Mouse (Mus musculus) left cerebral cortex, adult 11 months (tissue): ENCODE results near the gene Nbdy.

Experiments
- DNase-seq: peaks from one replicate; pipeline ENCODE4 v3.0.0; 2022; ENCODE audit warnings: low spot score

The Nbdy gene

DNA sequence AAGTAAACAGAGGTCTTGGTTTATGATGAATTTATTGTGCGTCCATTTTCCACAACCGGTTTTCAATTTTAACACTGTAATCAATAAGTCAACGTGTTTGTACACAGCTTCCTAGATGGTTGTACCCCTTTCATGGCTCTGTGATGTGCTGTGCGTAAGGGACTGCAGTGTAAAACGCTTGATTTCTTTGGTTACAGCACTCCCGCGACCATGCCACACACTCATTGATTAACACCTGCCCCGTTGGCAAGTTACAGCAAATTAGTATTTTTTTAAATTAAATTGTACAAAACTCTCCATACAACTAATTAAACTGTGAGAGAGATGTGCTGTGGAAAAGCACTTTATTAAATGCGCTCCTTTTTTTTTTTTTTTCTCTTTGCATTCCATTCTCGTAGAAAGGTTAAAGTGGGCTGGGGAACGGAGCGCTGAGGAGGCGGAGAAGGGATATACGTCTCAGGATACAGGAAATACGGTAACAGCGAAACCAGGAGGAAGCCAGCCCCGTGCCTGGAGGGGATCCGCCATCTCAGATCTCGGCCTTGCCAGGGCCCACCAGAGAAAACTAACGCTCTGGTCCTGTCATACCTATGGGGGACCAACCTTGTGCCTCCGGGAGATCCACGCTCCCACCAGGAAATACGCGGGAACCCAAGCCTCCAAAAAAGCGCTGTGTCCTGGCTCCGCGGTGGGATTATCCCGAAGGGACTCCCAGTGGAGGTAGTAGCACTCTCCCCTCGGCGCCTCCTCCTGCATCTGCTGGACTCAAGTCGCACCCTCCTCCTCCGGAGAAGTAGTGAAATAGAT is at the start of gene Nbdy:
Gene Nbdy, plus strand, starts transcription at position 481 of the 807 bp plus-strand sequence.
- DNase-seq, result peak; percentile 21

GRCm38 (mm10) chrX:153695782-153696395 is 27.5 kb upstream of the Nbdy start, which contains the start of gene Kctd12b:
Gene Kctd12b, minus strand, starts transcription at chrX:153696391.
- no peak for DNase-seq

GRCm38 (mm10) chrX:153700463-153700862 is 22.9 kb upstream of the Nbdy start:
- DNase-seq, result no peak

DNA sequence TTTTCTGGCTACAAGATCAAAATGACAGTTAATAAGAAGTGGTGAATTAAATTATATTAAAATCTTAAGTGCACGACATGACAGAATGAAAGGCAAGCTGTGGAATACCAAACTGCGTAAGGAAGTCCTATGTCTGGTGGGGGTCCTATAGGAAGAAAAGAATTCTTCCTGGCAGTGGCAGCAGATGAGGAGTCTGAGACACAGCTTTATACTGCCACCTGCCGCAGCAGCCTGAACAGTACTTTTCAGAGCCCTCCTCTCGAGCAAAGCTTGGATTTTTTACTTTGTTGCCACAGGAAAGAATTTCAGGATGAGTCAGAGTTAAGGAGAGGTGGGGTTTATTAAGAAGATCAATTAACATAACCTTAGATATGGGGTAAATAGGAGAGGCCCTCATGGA is 15.7 kb upstream of the Nbdy start:
- DNase-seq, result no peak

GRCm38 (mm10) chrX:153716716-153717115 is 6.7 kb upstream of the Nbdy start:
- DNase-seq, result no peak

DNA sequence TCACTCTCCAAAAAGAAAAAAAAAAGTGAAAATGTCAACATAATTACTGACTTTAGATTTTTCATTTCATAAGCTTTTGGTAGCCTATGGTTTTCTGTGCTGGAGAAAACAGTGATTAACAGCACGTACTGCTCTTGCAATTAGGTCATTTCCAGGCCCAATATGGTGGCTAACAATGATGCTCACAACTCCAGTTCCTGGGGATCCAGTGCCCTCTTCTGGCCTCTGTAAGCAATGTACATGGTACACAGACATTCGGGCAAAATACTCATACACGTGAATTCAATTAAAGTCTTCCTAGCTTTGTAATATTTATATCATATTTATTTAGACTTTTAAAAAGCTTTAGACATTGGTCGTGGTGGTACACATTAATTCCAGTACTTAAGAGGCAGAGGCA is 3.8 kb upstream of the Nbdy start:
- DNase-seq, result no peak

GRCm38 (mm10) chrX:153724400-153724799 is 1.0 kb downstream of the Nbdy start:
- DNase-seq, result no peak

- DNase-seq, result no peak
Measured at GRCm38 (mm10) chrX:153735697-153736096, 12.3 kb downstream of the Nbdy start.

- no peak for DNase-seq
Measured at GRCm38 (mm10) chrX:153742493-153742892, 19.1 kb downstream of the Nbdy start.

DNA sequence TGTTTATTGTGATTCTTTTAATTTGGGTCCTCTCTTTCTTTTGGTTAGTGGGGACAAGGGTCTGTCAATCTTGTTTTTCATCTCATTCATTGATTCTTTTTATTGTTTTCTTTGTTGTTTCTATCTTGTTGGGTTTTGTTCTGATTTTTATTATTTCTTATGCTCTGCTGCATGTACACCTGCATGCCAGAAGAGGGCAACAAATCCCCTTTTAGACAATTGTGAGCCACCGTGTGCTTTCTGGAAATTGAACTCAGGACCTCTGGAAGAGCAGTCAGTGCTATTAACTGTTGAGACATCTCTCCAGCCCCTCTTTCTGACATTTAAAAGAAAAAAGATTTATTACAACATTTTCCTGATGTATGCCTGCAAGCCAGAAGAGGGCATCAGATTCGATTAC is 25.8 kb downstream of the Nbdy start:
- no peak for DNase-seq
